Mouse (Mus musculus) kidney, embryonic 14.5 days (tissue): ENCODE measurements around the gene Eno3. TPM values are rescaled to one million over a fixed set of nuclear protein-coding genes. Genes with fewer than 3 reads are reported as not detected.
A peak's percentile ranks its signal among the peaks of the same experiment; 100 is the strongest.

Experiments used
- ATAC-seq: fragments of 200-750 bp; cut with Nextera tagmentation; 2 replicates; pipeline ENCODE4 v1.8.0; 2017; ENCODE audit warnings: moderate number of reproducible peaks, mild to moderate bottlenecking, moderate TSS enrichment, moderate library complexity; ENCODE audit not compliant: low FRiP score, low TSS enrichment
- H3K27ac ChIP-seq: fragments of 300-500 bp; sonication (generic); 2 replicates; pipeline ENCODE4 v1.5.1; 2014; ENCODE audit warnings: low read depth, mild to moderate bottlenecking, low read length, moderate library complexity, mixed read lengths
- H3K27me3 ChIP-seq: fragments of 300-500 bp; sonication (generic); 2 replicates; pipeline ENCODE4 v1.6.1; 2014; ENCODE audit warnings: mild to moderate bottlenecking, low read length; ENCODE audit not compliant: control insufficient read depth, insufficient read depth
- H3K36me3 ChIP-seq: fragments of 300-500 bp; sonication (generic); 2 replicates; pipeline ENCODE4 v1.6.1; 2014; ENCODE audit warnings: low read length, mixed read lengths; ENCODE audit not compliant: control insufficient read depth, insufficient read depth
- H3K4me1 ChIP-seq: fragments of 300-500 bp; sonication (generic); 2 replicates; pipeline ENCODE4 v1.6.1; 2014; ENCODE audit warnings: low read length, mixed read lengths; ENCODE audit not compliant: control insufficient read depth, insufficient read depth
- H3K4me2 ChIP-seq: fragments of 300-500 bp; sonication (generic); replicated peaks from 2 replicates; pipeline ENCODE4 v1.6.1; 2014; ENCODE audit warnings: low read depth, mild to moderate bottlenecking, low read length
- H3K4me3 ChIP-seq: fragments of 300-500 bp; sonication (generic); 2 replicates; pipeline ENCODE4 v1.5.1; 2014; ENCODE audit warnings: mild to moderate bottlenecking, low read length
- H3K9ac ChIP-seq: fragments of 300-500 bp; sonication (generic); 2 replicates; pipeline ENCODE4 v1.6.1; 2014; ENCODE audit warnings: low read depth, mild to moderate bottlenecking, low read length, moderate library complexity
- H3K9me3 ChIP-seq: fragments of 300-500 bp; sonication (generic); 2 replicates; pipeline ENCODE4 v1.6.1; 2016; ENCODE audit warnings: low read length; ENCODE audit not compliant: control insufficient read depth
- WGBS: fragments of 180-500 bp; shearing (Covaris S2); extraction: QIAGEN DNeasy Blood & Tissue Kit; methylation state at CpG from one replicate; pipeline ENCODE4 v1.1.7; 2014; 5-methylcytosine and 5-hydroxymethylcytosine counted together
- microRNA-seq: library from miRNA; unstranded; fragments of <30 nt; microRNA quantifications from one replicate; pipeline ENCODE4, GENCODE M21; 2016
- polyA plus RNA-seq: library from polyadenylated mRNA; unstranded; fragments of >200 nt; fragmentation: Nextera tagmentation; extraction: Ambion mirVana; gene quantifications from 2 replicates; pipeline ENCODE4 v1.2.1, GENCODE M21; 2014

The Eno3 gene
- polyA plus RNA-seq, 1 experiment from 2014 or later = 22.4 TPM

DNA sequence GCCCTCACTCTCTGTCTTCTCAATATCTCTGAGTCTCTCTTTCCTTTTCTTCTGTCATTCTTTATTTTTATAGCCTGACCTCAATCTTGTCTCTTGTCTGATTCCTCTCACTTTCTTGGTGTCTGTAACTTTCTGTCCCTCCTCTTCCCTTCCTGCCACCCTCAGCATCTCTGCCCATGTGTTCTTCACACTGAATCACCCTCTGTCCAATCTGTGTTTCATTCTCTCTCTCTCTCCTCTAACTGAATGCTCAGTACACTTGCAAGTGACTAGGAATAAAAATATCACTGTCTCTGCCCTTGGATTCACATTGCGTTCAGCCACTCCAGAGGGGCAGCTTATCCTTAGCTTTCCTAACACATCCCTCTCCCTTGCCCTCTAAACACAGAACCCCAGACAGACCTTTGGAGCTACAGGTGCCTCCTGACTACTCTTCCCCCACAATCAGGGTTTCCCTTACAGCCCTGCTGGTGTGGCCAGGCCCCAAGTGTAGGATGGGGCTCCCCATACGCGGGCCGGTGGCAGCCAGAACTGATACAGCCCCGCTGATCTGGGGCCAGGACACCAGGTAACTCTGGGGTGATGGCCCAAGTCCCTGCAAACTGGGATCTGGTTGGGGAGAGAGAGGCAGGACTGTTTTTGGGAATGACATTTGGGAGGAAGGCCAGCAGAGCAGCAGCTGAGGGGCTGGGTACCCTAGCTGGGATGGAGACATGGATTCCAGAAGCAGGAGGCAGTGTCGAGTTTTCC lies 45.2 kb downstream of the Eno3 start:
- Histone ChIP-seq H3K27ac (no peak overlapping the region), H3K9ac (peak overlapping the region; percentile 92; the same call in 1 of the 2 replicates), H3K4me1 (peaks cover 16% of the 10 kb centered on the region), H3K36me3 (peaks cover 39% of the 10 kb centered on the region), H3K4me2 (peak overlapping the region; percentile 66; the same call in 1 of the 2 replicates), H3K9me3 (no peaks in the 10 kb centered on the region), H3K27me3 (no peaks in the 10 kb centered on the region), H3K4me3 (no peak overlapping the region)
- ATAC-seq = no peak
- 82% methylated on average over 6 of the region's 6 CpGs for WGBS

DNA sequence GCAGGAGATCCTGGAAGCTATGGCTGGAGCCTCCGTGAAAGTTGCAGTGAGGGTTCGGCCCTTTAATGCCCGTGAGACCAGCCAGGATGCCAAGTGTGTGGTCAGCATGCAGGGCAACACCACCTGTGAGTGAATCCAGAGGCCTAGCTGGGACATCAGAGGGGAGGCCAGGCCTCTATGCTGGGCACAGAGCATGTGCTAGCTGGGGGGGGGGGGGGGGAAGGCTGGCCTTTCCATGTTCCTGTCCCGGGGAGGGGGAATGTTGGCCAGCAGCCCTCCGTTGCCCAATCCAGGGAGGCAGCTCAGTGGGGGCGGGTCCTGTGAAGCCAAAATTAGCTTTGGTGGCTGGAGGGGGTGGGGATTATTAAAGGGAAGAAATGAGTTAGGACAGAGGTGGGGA lies 45.8 kb downstream of the Eno3 start:
- no peaks in the 10 kb centered on the region for H3K9me3 ChIP-seq
- peaks cover 46% of the 10 kb centered on the region for H3K36me3 ChIP-seq
- no peak overlapping the region for H3K4me2 ChIP-seq
- H3K4me1 ChIP-seq = peaks cover 16% of the 10 kb centered on the region
- H3K4me3 ChIP-seq = no peak overlapping the region
- H3K27me3 ChIP-seq = no peaks in the 10 kb centered on the region
- ATAC-seq = no peak
- WGBS = 79% methylated on average over 5 of the region's 6 CpGs
- H3K9ac ChIP-seq = 0 out of 2 replicates have a peak overlapping the region, but pooled peaks have one; percentile 40
- no peak overlapping the region for H3K27ac ChIP-seq

DNA sequence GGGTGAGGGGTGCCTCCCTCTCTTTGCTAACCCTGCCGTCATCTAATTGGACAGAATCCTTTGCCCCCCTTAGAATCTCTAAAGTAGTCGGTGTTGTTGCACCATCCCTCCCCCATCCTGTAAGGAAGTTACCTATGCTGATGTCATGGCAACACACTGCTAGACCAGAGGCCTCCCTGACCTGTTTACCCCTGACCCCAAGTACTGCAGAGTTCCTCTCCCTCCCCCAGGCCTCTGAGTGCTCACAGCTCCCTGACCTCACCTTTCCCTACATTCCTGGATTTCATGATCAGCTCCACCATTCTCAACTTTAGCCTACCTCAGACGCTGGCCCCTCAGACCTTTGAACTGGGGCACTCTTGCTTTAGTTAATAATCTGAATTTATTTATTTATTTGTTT lies 49.1 kb downstream of the Eno3 start:
- Histone ChIP-seq H3K27me3 (no peaks in the 10 kb centered on the region), H3K9ac (no peak overlapping the region), H3K27ac (no peak overlapping the region), H3K9me3 (no peaks in the 10 kb centered on the region), H3K36me3 (peaks cover 77% of the 10 kb centered on the region), H3K4me3 (no peak overlapping the region), H3K4me2 (no peak overlapping the region), H3K4me1 (peaks cover 14% of the 10 kb centered on the region)
- no peak for ATAC-seq
- WGBS = 69% methylated on average over 3 of the region's 3 CpGs

DNA sequence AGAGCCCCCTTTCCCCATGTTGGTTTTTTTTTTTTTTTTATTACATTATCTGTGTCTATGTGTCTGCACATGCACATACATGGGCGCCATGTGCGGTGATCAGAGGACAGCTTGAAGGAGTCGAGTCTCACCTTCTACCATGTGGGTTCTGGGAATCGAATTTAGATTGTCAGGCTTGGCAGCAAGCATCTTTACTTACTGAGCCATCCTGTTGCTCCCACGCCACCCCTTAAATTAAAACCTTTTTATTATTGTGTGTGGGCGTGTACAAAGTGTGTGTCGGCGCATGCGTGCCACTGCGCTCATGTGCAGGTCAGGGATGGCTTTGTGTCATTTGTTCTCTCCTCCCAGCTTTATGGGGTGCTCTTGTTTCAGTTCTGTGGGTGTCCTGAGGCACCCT lies 54.0 kb downstream of the Eno3 start:
- ATAC-seq = no peak
- WGBS = 90% methylated on average over 10 of the region's 10 CpGs
- Histone ChIP-seq H3K4me2 (no peak overlapping the region), H3K27me3 (no peaks in the 10 kb centered on the region), H3K9ac (no peak overlapping the region), H3K9me3 (no peaks in the 10 kb centered on the region), H3K27ac (no peak overlapping the region), H3K36me3 (peaks cover 74% of the 10 kb centered on the region), H3K4me1 (no peaks in the 10 kb centered on the region), H3K4me3 (no peak overlapping the region)

Small RNA genes lying within 50 kb of the gene (microRNA-seq; reads per million reads assigned to microRNA genes)
- gene Mir6925 = not detected

Other genes starting within 250 kb of the Eno3 start
- gene Pelp1, start 247.2 kb upstream of the Eno3 start, polyA plus RNA-seq = 27.8 and 39.0 TPM in 2 replicates
- 11.0 and 23.3 TPM in 2 replicates for gene Arrb2, start 224.6 kb upstream of the Eno3 start, polyA plus RNA-seq
- gene Med11, start 205.3 kb upstream of the Eno3 start, polyA plus RNA-seq = 48.7 and 50.0 TPM in 2 replicates
- gene Zmynd15, start 197.8 kb upstream of the Eno3 start, polyA plus RNA-seq = 0.33 and 0.88 TPM in 2 replicates
- gene Cxcl16, start 197.2 kb upstream of the Eno3 start, polyA plus RNA-seq = 5.2 and 6.0 TPM in 2 replicates
- 0.31 and 0.91 TPM in 2 replicates for gene Tm4sf5, start 152.0 kb upstream of the Eno3 start, polyA plus RNA-seq
- 0.41 and 0.57 TPM in 2 replicates for gene Vmo1, start 142.6 kb upstream of the Eno3 start, polyA plus RNA-seq
- 0.31 and 0.34 TPM in 2 replicates for gene Gltpd2, start 138.0 kb upstream of the Eno3 start, polyA plus RNA-seq
- 823 and 914 TPM in 2 replicates for gene Psmb6, start 131.8 kb upstream of the Eno3 start, polyA plus RNA-seq
- gene Gm40193, start 124.3 kb upstream of the Eno3 start, polyA plus RNA-seq = not detected in 2 replicates
- gene Pld2, start 117.1 kb upstream of the Eno3 start, polyA plus RNA-seq = 3.7 and 5.9 TPM in 2 replicates
- gene Mink1, start 94.3 kb upstream of the Eno3 start, polyA plus RNA-seq = 14.7 and 21.0 TPM in 2 replicates
- not detected in 2 replicates for gene 4930544D05Rik, start 41.4 kb upstream of the Eno3 start, polyA plus RNA-seq
- not detected in 2 replicates for gene Chrne, start 38.0 kb upstream of the Eno3 start, polyA plus RNA-seq
- 0.29 and 0.35 TPM in 2 replicates for gene Gp1ba, start 18.1 kb upstream of the Eno3 start, polyA plus RNA-seq
- gene Rnf167, start 10.0 kb upstream of the Eno3 start, polyA plus RNA-seq = 83.0 and 109 TPM in 2 replicates
- gene Slc25a11, start 9.7 kb upstream of the Eno3 start, polyA plus RNA-seq = 153 and 171 TPM in 2 replicates
- 1,900 and 2,186 TPM in 2 replicates for gene Pfn1, start 2.6 kb upstream of the Eno3 start, polyA plus RNA-seq
- 177 and 230 TPM in 2 replicates for gene Spag7, start 12.2 kb downstream of the Eno3 start, polyA plus RNA-seq
- 10.8 and 16.1 TPM in 2 replicates for gene Camta2, start 30.9 kb downstream of the Eno3 start, polyA plus RNA-seq
- gene Inca1, start 43.0 kb downstream of the Eno3 start, polyA plus RNA-seq = 1.3 and 2.1 TPM in 2 replicates
- 10.0 and 15.6 TPM in 2 replicates for gene Kif1c, start 43.3 kb downstream of the Eno3 start, polyA plus RNA-seq
- 3.6 and 6.9 TPM in 2 replicates for gene Zfp3, start 107.0 kb downstream of the Eno3 start, polyA plus RNA-seq
- not detected in 2 replicates for gene Scimp, start 155.4 kb downstream of the Eno3 start, polyA plus RNA-seq
- gene Rabep1, start 187.6 kb downstream of the Eno3 start, polyA plus RNA-seq = 22.6 and 36.9 TPM in 2 replicates